Mouse (Mus musculus): ENCODE measurements around the gene Cntnap2. TPM values are rescaled to one million over a fixed set of nuclear protein-coding genes. Genes with fewer than 3 reads are reported as not detected.
A peak's percentile ranks its signal among the peaks of the same experiment; 100 is the strongest.

Gene Cntnap2
- total RNA-seq (2021): 100 to 1,000 TPM; 136 to 147 TPM
- long read RNA-seq, experiment 1, full-length matches to known transcripts: 1 of 17 reads
- long read RNA-seq, experiment 1, partial matches to known transcripts: 0 of 17 reads
- long read RNA-seq, experiment 1, other reads (novel, unspliced or antisense): 16 of 17 reads
- long read RNA-seq, experiment 2, full-length matches to known transcripts: 2 of 44 reads
- long read RNA-seq, experiment 2, partial matches to known transcripts: 8 of 44 reads
- long read RNA-seq, experiment 2, other reads (novel, unspliced or antisense): 34 of 44 reads

GRCm38 (mm10) chr6:45059091-45059490, at the start of gene Cntnap2:
TSS of gene Cntnap2 (plus strand) at chr6:45059357.
- peak; percentile 23 to 29 for DNase-seq (ENCODE audit: low spot score in 2 of 2)

- peak in 1 of 2 experiments; percentile 38 for DNase-seq (ENCODE audit: low spot score in 2 of 2)
These were observed 33.0 kb upstream of the Cntnap2 start for GRCm38 (mm10) chr6:45026011-45026682.

- no peak for DNase-seq (ENCODE audit: low spot score in 2 of 2)
These were observed 19.7 kb upstream of the Cntnap2 start for GRCm38 (mm10) chr6:45039454-45039853.

GRCm38 (mm10) chr6:45059556-45060471, 657 bp downstream of the Cntnap2 start:
- peak; percentile 58 to 61 for DNase-seq (ENCODE audit: low spot score in 2 of 2)

- peak in 1 of 2 experiments; percentile 28 for DNase-seq (ENCODE audit: low spot score in 2 of 2)
These were observed 3.2 kb downstream of the Cntnap2 start for GRCm38 (mm10) chr6:45062214-45062997.

- no peak for DNase-seq (ENCODE audit: low spot score in 2 of 2)
These were observed 29.1 kb downstream of the Cntnap2 start for GRCm38 (mm10) chr6:45088304-45088703.

- DNase-seq (ENCODE audit: low spot score in 2 of 2): no peak
These were observed 54.5 kb downstream of the Cntnap2 start for GRCm38 (mm10) chr6:45113613-45114012.

- DNase-seq (ENCODE audit: low spot score in 2 of 2): no peak
These were observed 85.7 kb downstream of the Cntnap2 start for GRCm38 (mm10) chr6:45144882-45145281.

- DNase-seq (ENCODE audit: low spot score in 2 of 2): no peak
These were observed 145.9 kb downstream of the Cntnap2 start for GRCm38 (mm10) chr6:45205039-45205438.

GRCm38 (mm10) chr6:45214330-45214729, 155.2 kb downstream of the Cntnap2 start:
- DNase-seq (ENCODE audit: low spot score in 2 of 2): no peak

GRCm38 (mm10) chr6:45229002-45229401, 169.8 kb downstream of the Cntnap2 start:
- no peak for DNase-seq (ENCODE audit: low spot score in 2 of 2)

GRCm38 (mm10) chr6:45232571-45232970, 173.4 kb downstream of the Cntnap2 start:
- no peak for DNase-seq (ENCODE audit: low spot score in 2 of 2)

GRCm38 (mm10) chr6:45236531-45236930, 177.4 kb downstream of the Cntnap2 start:
- no peak for DNase-seq (ENCODE audit: low spot score in 2 of 2)

GRCm38 (mm10) chr6:45238117-45238516, 179.0 kb downstream of the Cntnap2 start:
- peak in 1 of 2 experiments; percentile 27 for DNase-seq (ENCODE audit: low spot score in 2 of 2)

GRCm38 (mm10) chr6:45241218-45241617, 182.1 kb downstream of the Cntnap2 start:
- DNase-seq (ENCODE audit: low spot score in 2 of 2): no peak

- no peak for DNase-seq (ENCODE audit: low spot score in 2 of 2)
These were observed 185.5 kb downstream of the Cntnap2 start for GRCm38 (mm10) chr6:45244680-45245079.

GRCm38 (mm10) chr6:45258047-45258446, 198.9 kb downstream of the Cntnap2 start:
- DNase-seq (ENCODE audit: low spot score in 2 of 2): no peak

- no peak for DNase-seq (ENCODE audit: low spot score in 2 of 2)
These were observed 212.4 kb downstream of the Cntnap2 start for GRCm38 (mm10) chr6:45271537-45271936.

- no peak for DNase-seq (ENCODE audit: low spot score in 2 of 2)
These were observed 214.2 kb downstream of the Cntnap2 start for GRCm38 (mm10) chr6:45273259-45273775.

- no peak for DNase-seq (ENCODE audit: low spot score in 2 of 2)
These were observed 231.0 kb downstream of the Cntnap2 start for GRCm38 (mm10) chr6:45290154-45290553.
